Comparison of ENCODE assay signal across 12 mouse cellular contexts in genomic region chr17:15365650-15366049, GRCm38 (mm10). TPM values are rescaled to one million over a fixed set of nuclear protein-coding genes. Genes with fewer than 3 reads are reported as not detected.
DNase-seq lines count a peak whose midpoint lies in the region; ATAC-seq lines count a peak whose summit lies in the region.
"Had no signal": no experiment of that assay in that cellular context is flagged by ENCODE, and none has a peak within 500 bp of the region (broad histone marks: within the 10 kb centered on the region; RNA-seq: fewer than 3 reads in every experiment).

No protein-coding gene starts in this region.

- 59% methylated on average over 5 of the region's 5 CpGs for WGBS in heart, embryonic 16.5 days

- no peak overlapping the region for H3K4me3 ChIP-seq in heart, embryonic 16.5 days (ENCODE audit: low read length)
- H3K4me3 ChIP-seq: midbrain, embryonic 13.5 days had no signal

- H3K27me3 ChIP-seq in heart, embryonic 16.5 days (ENCODE audit: control insufficient read depth, insufficient read depth, low read length): peaks cover 3% of the 10 kb centered on the region; the same call in 1 of the 2 replicates
- H3K27me3 ChIP-seq: midbrain, embryonic 13.5 days had no signal

- no peaks in the 10 kb centered on the region; the same call in 1 of the 2 replicates for H3K9me3 ChIP-seq in heart, embryonic 16.5 days (replicated peaks; ENCODE audit: control insufficient read depth, low read length)
- H3K9me3 ChIP-seq: midbrain, embryonic 13.5 days had no signal

- DNase-seq in frontal cortex, postnatal 10 days (ENCODE audit: low spot score in 2 of 2): no peak
- DNase-seq in urinary bladder, postnatal 14 days (ENCODE audit: low spot score): peak; percentile 77
- DNase-seq in urinary bladder, adult 2 months (ENCODE audit: low spot score): no peak
- no peak for DNase-seq in thymus, postnatal 36 days
- no peak for DNase-seq in layer of hippocampus, adult 11-12 months (ENCODE audit: low spot score)
- no peak for DNase-seq in cerebellum, adult 18-20 months
- DNase-seq: spleen, adult 18-20 months had no signal

- no peak overlapping the region for H3K9ac ChIP-seq in heart, embryonic 16.5 days (ENCODE audit: low read length)
- H3K9ac ChIP-seq: midbrain, embryonic 13.5 days had no signal

- no peak overlapping the region for H3K27ac ChIP-seq in heart, embryonic 16.5 days (ENCODE audit: low read length)

- H3K4me2 ChIP-seq in heart, embryonic 16.5 days (ENCODE audit: low read depth, low read length): no peak overlapping the region
- H3K4me2 ChIP-seq: liver, embryonic 11.5 days; midbrain, embryonic 13.5 days had no signal

- no peaks in the 10 kb centered on the region for H3K36me3 ChIP-seq in heart, embryonic 16.5 days (ENCODE audit: control insufficient read depth, insufficient read depth)

- no peaks in the 10 kb centered on the region for H3K4me1 ChIP-seq in heart, embryonic 16.5 days (ENCODE audit: control insufficient read depth, insufficient read depth, low read length)

- peak; percentile 87 for ATAC-seq in frontal cortex, adult (ENCODE audit: low TSS enrichment)
- 0 out of 2 replicates have a peak, but pooled peaks have one; percentile 37 for ATAC-seq in heart, embryonic 16.5 days (replicated peaks; ENCODE audit: extremely low read depth, insufficient read depth, low FRiP score)
- ATAC-seq: forebrain, embryonic 14.5 days; midbrain, embryonic 13.5 days had no signal

RNA-seq across cellular contexts. Expression of gene Dll1, which starts 11.0 kb away (rescaled TPM):
- polyA plus RNA-seq in urinary bladder, adult 2 months (2012; rRNA removed): 8.7 and 9.4 TPM in 2 replicates
- polyA plus RNA-seq in heart, embryonic 16.5 days (2015; fragmentation: Nextera tagmentation; extraction: Ambion mirVana): 4.3 and 5.6 TPM in 2 replicates

RNA-seq across cellular contexts. Expression of gene Fam120b, which starts 30.4 kb away (rescaled TPM):
- 16.9 and 18.1 TPM in 2 replicates for polyA plus RNA-seq in urinary bladder, adult 2 months (2012; rRNA removed)
- 16.6 and 18.1 TPM in 2 replicates for polyA plus RNA-seq in heart, embryonic 16.5 days (2015; fragmentation: Nextera tagmentation; extraction: Ambion mirVana)
